Mouse (Mus musculus) cerebellum, adult 2 months (tissue): Measurements from ENCODE around the gene Plpp2. TPM values are rescaled to one million over a fixed set of nuclear protein-coding genes. Genes with fewer than 3 reads are reported as not detected.
A peak's percentile ranks its signal among the peaks of the same experiment; 100 is the strongest.

Experiments
- DNase-seq, 2 experiments: peaks; one replicate each; pipeline ENCODE4 v3.0.0; 2021
- H3K27ac ChIP-seq: fragments of 200-500 bp; 2 replicates; pipeline ENCODE4 v1.5.1; 2012; ENCODE audit warnings: low read length, control low read depth, inconsistent platforms; ENCODE audit not compliant: insufficient read depth
- H3K27me3 ChIP-seq: fragments of 200-500 bp; 2 replicates; pipeline ENCODE4 v1.6.1; 2012; ENCODE audit warnings: inconsistent platforms, mild to moderate bottlenecking, low read length, moderate library complexity; ENCODE audit not compliant: control insufficient read depth, insufficient read depth
- H3K4me1 ChIP-seq: fragments of 200-500 bp; 2 replicates; pipeline ENCODE4 v1.6.1; 2011; ENCODE audit warnings: low read length; ENCODE audit not compliant: control insufficient read depth, insufficient read depth
- H3K4me3 ChIP-seq: fragments of 200-500 bp; replicated peaks from 2 replicates; pipeline ENCODE3; 2011; ENCODE audit warnings: mild to moderate bottlenecking, low read depth, low read length, control low read depth; ENCODE audit not compliant: insufficient read depth
- CTCF ChIP-seq: fragments of 200-500 bp; IDR thresholded peaks from 2 replicates; pipeline ENCODE4 v1.5.1; 2011; ENCODE audit warnings: low read depth, mild to moderate bottlenecking, control low read depth, low read length, moderate library complexity, borderline replicate concordance; ENCODE audit not compliant: insufficient read depth
- POLR2A ChIP-seq: fragments of 200-500 bp; IDR thresholded peaks from 2 replicates; pipeline ENCODE4 v1.6.1; 2011; ENCODE audit warnings: low read length, control low read depth, borderline replicate concordance; ENCODE audit not compliant: insufficient read depth
- WGBS: fragments of 180-500 bp; shearing (Covaris S2); methylation state at CpG from one replicate; pipeline ENCODE4 v1.1.7; 2018; 5-methylcytosine and 5-hydroxymethylcytosine counted together
- polyA plus RNA-seq: library from polyadenylated mRNA; depleted of rRNA; stranded (reverse); fragments of >200 nt; gene quantifications from 2 replicates; pipeline ENCODE4 v1.2.3, GENCODE M21; 2012

Plpp2 gene
- polyA plus RNA-seq, 1 experiment: 10.4 TPM

DNA sequence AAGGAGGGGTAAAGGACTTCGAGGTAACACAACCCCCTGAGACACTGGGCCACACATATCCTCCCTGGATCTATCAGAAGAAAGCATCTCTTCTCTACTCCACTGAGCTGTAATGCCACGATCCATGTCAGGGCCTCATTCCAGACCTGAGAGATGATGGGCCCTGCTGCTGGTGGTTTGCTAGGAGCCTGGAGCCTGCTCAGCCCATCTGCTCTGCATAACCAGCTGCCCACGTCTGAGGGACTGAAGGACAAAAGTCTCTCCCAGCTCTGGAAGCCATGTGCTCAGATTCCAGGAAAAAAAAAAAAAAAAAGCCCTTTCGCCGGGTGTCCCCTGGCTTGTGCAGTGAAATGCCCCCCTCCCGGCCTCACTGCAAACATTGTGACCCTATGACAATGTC is 42.2 kb upstream of the Plpp2 start:
- Histone ChIP-seq H3K4me3 (no peak overlapping the region), H3K4me1 (no peaks in the 10 kb centered on the region), H3K27me3 (no peaks in the 10 kb centered on the region), H3K27ac (no peak overlapping the region)
- DNase-seq: no peak
- TF ChIP-seq POLR2A (no peak), CTCF (no peak)
- 43% methylated on average over 6 of the region's 6 CpGs for WGBS

GRCm38 (mm10) chr10:79574796-79575195 is 41.2 kb upstream of the Plpp2 start:
- no peak overlapping the region for H3K27ac ChIP-seq
- TF ChIP-seq POLR2A: no peak
- no peak for TF ChIP-seq CTCF
- no peaks in the 10 kb centered on the region for H3K4me1 ChIP-seq
- no peak for DNase-seq
- H3K27me3 ChIP-seq: no peaks in the 10 kb centered on the region
- WGBS: 88% methylated on average over 6 of the region's 6 CpGs
- H3K4me3 ChIP-seq: no peak overlapping the region

GRCm38 (mm10) chr10:79574350-79574749 is 40.8 kb upstream of the Plpp2 start:
- H3K27me3 ChIP-seq: no peaks in the 10 kb centered on the region
- H3K4me3 ChIP-seq: no peak overlapping the region
- 86% methylated on average over 8 of the region's 8 CpGs for WGBS
- no peak for TF ChIP-seq POLR2A
- no peak for TF ChIP-seq CTCF
- H3K4me1 ChIP-seq: no peaks in the 10 kb centered on the region
- H3K27ac ChIP-seq: no peak overlapping the region
- no peak for DNase-seq

DNA sequence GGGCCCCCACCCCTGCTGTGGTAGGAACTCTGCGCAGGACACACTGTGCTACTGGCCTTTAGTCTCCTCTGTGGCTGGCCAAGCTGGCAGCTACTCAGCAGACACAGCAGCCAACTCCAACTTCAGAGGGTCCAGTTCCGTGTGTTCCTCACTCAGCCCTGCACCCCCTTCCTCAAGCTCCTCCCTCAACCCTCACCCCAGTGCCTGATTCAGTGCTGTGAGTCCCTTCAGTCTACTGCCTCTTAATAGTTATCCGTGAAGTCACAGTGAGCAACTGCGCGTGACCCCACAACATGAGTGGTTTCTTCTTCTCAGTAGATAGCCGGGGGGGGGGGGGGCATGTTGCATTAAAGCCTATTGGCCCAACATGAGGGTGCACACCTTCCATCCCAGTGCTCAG is 40.0 kb upstream of the Plpp2 start:
- no peaks in the 10 kb centered on the region for H3K4me1 ChIP-seq
- no peak for DNase-seq
- no peak overlapping the region for H3K4me3 ChIP-seq
- H3K27me3 ChIP-seq: no peaks in the 10 kb centered on the region
- WGBS: 75% methylated on average over 6 of the region's 6 CpGs
- TF ChIP-seq POLR2A (no peak), CTCF (no peak)
- H3K27ac ChIP-seq: no peak overlapping the region

- Histone ChIP-seq H3K27ac (no peak overlapping the region), H3K4me1 (no peaks in the 10 kb centered on the region), H3K27me3 (no peaks in the 10 kb centered on the region), H3K4me3 (no peak overlapping the region)
- 98% methylated on average over 2 of the region's 2 CpGs for WGBS
- no peak for DNase-seq
- TF ChIP-seq CTCF (no peak), POLR2A (no peak)
These were observed 37.7 kb upstream of the Plpp2 start for GRCm38 (mm10) chr10:79571314-79571713.

GRCm38 (mm10) chr10:79569921-79570320 is 36.3 kb upstream of the Plpp2 start:
- H3K27me3 ChIP-seq: no peaks in the 10 kb centered on the region
- 93% methylated on average over 5 of the region's 5 CpGs for WGBS
- TF ChIP-seq POLR2A: no peak
- no peak for TF ChIP-seq CTCF
- no peak overlapping the region for H3K4me3 ChIP-seq
- no peaks in the 10 kb centered on the region for H3K4me1 ChIP-seq
- DNase-seq: no peak
- H3K27ac ChIP-seq: no peak overlapping the region

- no peak for TF ChIP-seq CTCF
- TF ChIP-seq POLR2A: no peak
- no peaks in the 10 kb centered on the region for H3K27me3 ChIP-seq
- peaks cover 3% of the 10 kb centered on the region; the same call in 1 of the 2 replicates for H3K4me1 ChIP-seq
- H3K4me3 ChIP-seq: no peak overlapping the region
- H3K27ac ChIP-seq: no peak overlapping the region
- no peak for DNase-seq
- WGBS: 89% methylated on average over 2 of the region's 2 CpGs
These were observed 26.1 kb upstream of the Plpp2 start for GRCm38 (mm10) chr10:79559716-79560115.

- H3K4me3 ChIP-seq: no peak overlapping the region
- H3K4me1 ChIP-seq: peaks cover 15% of the 10 kb centered on the region
- no peak overlapping the region for H3K27ac ChIP-seq
- 98% methylated on average over 5 of the region's 5 CpGs for WGBS
- no peaks in the 10 kb centered on the region for H3K27me3 ChIP-seq
- DNase-seq: peak in 1 of 2 experiments; percentile 3
- TF ChIP-seq POLR2A (no peak), CTCF (no peak)
These were observed 23.9 kb upstream of the Plpp2 start for GRCm38 (mm10) chr10:79557496-79557895.
